Mouse (Mus musculus): Measurements from ENCODE around the gene Dgkz.
A peak's percentile ranks its signal among the peaks of the same experiment; 100 is the strongest.

Gene Dgkz

GRCm38 (mm10) chr2:91960459-91960858 lies 15.2 kb downstream of the Dgkz start:
- DNase-seq (ENCODE audit: low spot score in 2 of 2), result no peak

GRCm38 (mm10) chr2:91959544-91960410 lies 15.9 kb downstream of the Dgkz start:
- no peak for DNase-seq (ENCODE audit: low spot score in 2 of 2)

GRCm38 (mm10) chr2:91958701-91959457 lies 16.8 kb downstream of the Dgkz start:
- DNase-seq (ENCODE audit: low spot score in 2 of 2), result peak; percentile 65 to 78

GRCm38 (mm10) chr2:91958049-91958448 lies 17.6 kb downstream of the Dgkz start:
- no peak for DNase-seq (ENCODE audit: low spot score in 2 of 2)

GRCm38 (mm10) chr2:91957096-91957495 lies 18.6 kb downstream of the Dgkz start:
- DNase-seq (ENCODE audit: low spot score in 2 of 2), result peak; percentile 72 to 78

- DNase-seq (ENCODE audit: low spot score in 2 of 2), result no peak
Measured at GRCm38 (mm10) chr2:91955875-91956274, 19.8 kb downstream of the Dgkz start.

GRCm38 (mm10) chr2:91955121-91955591 lies 20.5 kb downstream of the Dgkz start:
- DNase-seq (ENCODE audit: low spot score in 2 of 2), result no peak

GRCm38 (mm10) chr2:91953825-91954224 lies 21.8 kb downstream of the Dgkz start:
- no peak for DNase-seq (ENCODE audit: low spot score in 2 of 2)

- peak; percentile 71 to 72 for DNase-seq (ENCODE audit: low spot score in 2 of 2)
Measured at GRCm38 (mm10) chr2:91950275-91951085, 25.2 kb downstream of the Dgkz start.

- DNase-seq (ENCODE audit: low spot score in 2 of 2), result peak; percentile 39
Measured at GRCm38 (mm10) chr2:91949411-91950274, 26.0 kb downstream of the Dgkz start.

GRCm38 (mm10) chr2:91948792-91949241 lies 26.8 kb downstream of the Dgkz start:
- no peak for DNase-seq (ENCODE audit: low spot score in 2 of 2)

- DNase-seq (ENCODE audit: low spot score in 2 of 2), result no peak
Measured at GRCm38 (mm10) chr2:91948151-91948509, 27.5 kb downstream of the Dgkz start.

GRCm38 (mm10) chr2:91947397-91948150 lies 28.1 kb downstream of the Dgkz start:
- DNase-seq (ENCODE audit: low spot score in 2 of 2), result no peak

- no peak for DNase-seq (ENCODE audit: low spot score in 2 of 2)
Measured at GRCm38 (mm10) chr2:91946836-91947235, 28.8 kb downstream of the Dgkz start.

- peak in 1 of 2 experiments; percentile 16 for DNase-seq (ENCODE audit: low spot score in 2 of 2)
Measured at GRCm38 (mm10) chr2:91945483-91945882, 30.2 kb downstream of the Dgkz start, which contains the start of gene Gm9821. TSS of gene Gm9821 (plus strand) at chr2:91945703.

- peak; percentile 80 to 93 for DNase-seq (ENCODE audit: low spot score in 2 of 2)
Measured at GRCm38 (mm10) chr2:91944170-91944950, 31.3 kb downstream of the Dgkz start.

GRCm38 (mm10) chr2:91942356-91942755 lies 33.3 kb downstream of the Dgkz start:
- no peak for DNase-seq (ENCODE audit: low spot score in 2 of 2)

- no peak for DNase-seq (ENCODE audit: low spot score in 2 of 2)
Measured at GRCm38 (mm10) chr2:91939303-91939935, 36.2 kb downstream of the Dgkz start.

- no peak for DNase-seq (ENCODE audit: low spot score in 2 of 2)
Measured at GRCm38 (mm10) chr2:91936154-91936553, 39.5 kb downstream of the Dgkz start.

Data from thymus, postnatal 10 days (tissue).